Mouse (Mus musculus) CH12.LX (cell line): ENCODE results near the gene Ttc41.

Source experiments
- CHD2 ChIP-seq: IDR thresholded peaks from 2 replicates; pipeline ENCODE4 v1.6.1; 2011; ENCODE audit warnings: low read length, improper control_type of control experiment
- CTCF ChIP-seq, 2 experiments: IDR thresholded peaks in 1 of 2; conservative IDR thresholded peaks in 1 of 2; 2 replicates each; pipeline ENCODE4 v1.5.1; 2011 to 2012; ENCODE audit warnings: low read depth in 2 of 2, low read length in 2 of 2, improper control_type of control experiment in 1 of 2, inconsistent platforms in 1 of 2, mild to moderate bottlenecking in 1 of 2, moderate library complexity in 1 of 2
- MAX ChIP-seq: IDR thresholded peaks from 2 replicates; pipeline ENCODE4 v1.6.1; 2011; ENCODE audit warnings: low read length, improper control_type of control experiment
- NRF1 ChIP-seq: IDR thresholded peaks from 2 replicates; pipeline ENCODE4 v1.6.1; 2014; ENCODE audit warnings: low read depth, mild to moderate bottlenecking, inconsistent platforms, low read length, improper control_type of control experiment, moderate library complexity
- POLR2A ChIP-seq: IDR thresholded peaks from 2 replicates; pipeline ENCODE4 v1.6.1; 2011; ENCODE audit warnings: low read depth, mild to moderate bottlenecking, improper control_type of control experiment, low read length
- TCF12 ChIP-seq: IDR thresholded peaks from 2 replicates; pipeline ENCODE4 v1.6.1; 2014; ENCODE audit warnings: low read depth, mild to moderate bottlenecking, inconsistent platforms, low read length, improper control_type of control experiment
- USF2 ChIP-seq: conservative IDR thresholded peaks from 2 replicates; pipeline ENCODE4 v1.6.1; 2011; ENCODE audit warnings: low read depth, low read length, improper control_type of control experiment

- no peak for TF ChIP-seq CTCF (conservative IDR thresholded peaks at IDR 0.05 in 1 of 2, IDR thresholded peaks at IDR 0.05 in 1 of 2; ENCODE audit: low read depth in 2 of 2, low read length in 2 of 2)
- TF ChIP-seq POLR2A: no peak
- TF ChIP-seq TCF12: no peak
- TF ChIP-seq USF2: no peak
- TF ChIP-seq NRF1: no peak
- no peak for TF ChIP-seq MAX
- TF ChIP-seq CHD2: no peak
Measured at GRCm38 (mm10) chr10:86821014-86821413, 115.4 kb downstream of the Ttc41 start.
